Mouse (Mus musculus): ENCODE results near the gene Gzmb. TPM values are rescaled to one million over a fixed set of nuclear protein-coding genes. Genes with fewer than 3 reads are reported as not detected.

Gene Gzmb
- 0.13 and 0.36 TPM in 2 replicates for polyA plus RNA-seq (2012)

GRCm38 (mm10) chr14:56262153-56262552 lies at the start of gene Gzmb:
Gzmb (minus strand) TSS chr14:56262260.
- no peak for TF ChIP-seq GATA1 (IDR thresholded peaks at IDR 0.05; ENCODE audit: low read length)

- TF ChIP-seq GATA1 (IDR thresholded peaks at IDR 0.05; ENCODE audit: low read length), result no peak
These were observed 48.2 kb upstream of the Gzmb start for GRCm38 (mm10) chr14:56310238-56310637.

GRCm38 (mm10) chr14:56304149-56304548 lies 42.1 kb upstream of the Gzmb start:
- TF ChIP-seq GATA1 (IDR thresholded peaks at IDR 0.05; ENCODE audit: low read length), result no peak

GRCm38 (mm10) chr14:56303506-56304025 lies 41.5 kb upstream of the Gzmb start:
- TF ChIP-seq GATA1 (IDR thresholded peaks at IDR 0.05; ENCODE audit: low read length), result no peak

- no peak for TF ChIP-seq GATA1 (IDR thresholded peaks at IDR 0.05; ENCODE audit: low read length)
These were observed 40.0 kb upstream of the Gzmb start for GRCm38 (mm10) chr14:56302091-56302490.

- no peak for TF ChIP-seq GATA1 (IDR thresholded peaks at IDR 0.05; ENCODE audit: low read length)
These were observed 34.7 kb upstream of the Gzmb start for GRCm38 (mm10) chr14:56296786-56297185.

- TF ChIP-seq GATA1 (IDR thresholded peaks at IDR 0.05; ENCODE audit: low read length), result no peak
These were observed 34.0 kb upstream of the Gzmb start for GRCm38 (mm10) chr14:56296106-56296505.

- no peak for TF ChIP-seq GATA1 (IDR thresholded peaks at IDR 0.05; ENCODE audit: low read length)
These were observed 31.1 kb upstream of the Gzmb start for GRCm38 (mm10) chr14:56293146-56293545.

GRCm38 (mm10) chr14:56288651-56289050 lies 26.6 kb upstream of the Gzmb start:
- no peak for TF ChIP-seq GATA1 (IDR thresholded peaks at IDR 0.05; ENCODE audit: low read length)

- TF ChIP-seq GATA1 (IDR thresholded peaks at IDR 0.05; ENCODE audit: low read length), result no peak
These were observed 25.7 kb upstream of the Gzmb start for GRCm38 (mm10) chr14:56287806-56288205.

- TF ChIP-seq GATA1 (IDR thresholded peaks at IDR 0.05; ENCODE audit: low read length), result no peak
These were observed 22.6 kb upstream of the Gzmb start for GRCm38 (mm10) chr14:56284356-56285325.

- no peak for TF ChIP-seq GATA1 (IDR thresholded peaks at IDR 0.05; ENCODE audit: low read length)
These were observed 21.8 kb upstream of the Gzmb start for GRCm38 (mm10) chr14:56283816-56284215.

GRCm38 (mm10) chr14:56281090-56281489 lies 19.0 kb upstream of the Gzmb start:
- no peak for TF ChIP-seq GATA1 (IDR thresholded peaks at IDR 0.05; ENCODE audit: low read length)

- peak; percentile 56 for TF ChIP-seq GATA1 (IDR thresholded peaks at IDR 0.05; ENCODE audit: low read length)
These were observed 4.0 kb upstream of the Gzmb start for GRCm38 (mm10) chr14:56266109-56266508.

- no peak for TF ChIP-seq GATA1 (IDR thresholded peaks at IDR 0.05; ENCODE audit: low read length)
These were observed 21.7 kb downstream of the Gzmb start for GRCm38 (mm10) chr14:56240409-56240808.

GRCm38 (mm10) chr14:56234556-56234955 lies 27.5 kb downstream of the Gzmb start, which contains the start of gene Gzmc:
Gzmc (minus strand) TSS chr14:56234656.
- no peak for TF ChIP-seq GATA1 (IDR thresholded peaks at IDR 0.05; ENCODE audit: low read length)

GRCm38 (mm10) chr14:56211317-56211716 lies 50.7 kb downstream of the Gzmb start, which contains the start of gene Gzmf:
Gzmf (minus strand) TSS chr14:56211417.
- TF ChIP-seq GATA1 (IDR thresholded peaks at IDR 0.05; ENCODE audit: low read length), result no peak

Other genes with a start within 250 kb of the Gzmb start
- 0.05 and 0.10 TPM in 2 replicates for gene Mcpt1, start 244.3 kb downstream of the Gzmb start, polyA plus RNA-seq (2012)
- not detected in 2 replicates for gene Mcpt9, start 231.8 kb downstream of the Gzmb start, polyA plus RNA-seq (2012)
- 0.08 TPM in 2 replicates for gene Mcpt2, start 220.2 kb downstream of the Gzmb start, polyA plus RNA-seq (2012)
- gene Mcpt4, start 199.9 kb downstream of the Gzmb start, polyA plus RNA-seq (2012), result not detected in 2 replicates
- gene Mcpt8, start 177.0 kb downstream of the Gzmb start, polyA plus RNA-seq (2012), result not detected in 2 replicates
- not detected in 2 replicates for gene Ctsg, start 159.7 kb downstream of the Gzmb start, polyA plus RNA-seq (2012)
- gene Gzme, start 141.6 kb downstream of the Gzmb start, polyA plus RNA-seq (2012), result not detected in 2 replicates
- not detected in 2 replicates for gene Gzmd, start 129.7 kb downstream of the Gzmb start, polyA plus RNA-seq (2012)
- gene Gzmg, start 102.7 kb downstream of the Gzmb start, polyA plus RNA-seq (2012), result not detected in 2 replicates
- gene Gzmn, start 87.7 kb downstream of the Gzmb start, polyA plus RNA-seq (2012), result not detected in 2 replicates
- gene Gzmf, start 50.8 kb downstream of the Gzmb start, polyA plus RNA-seq (2012), result not detected in 2 replicates
- not detected in 2 replicates for gene Gzmc, start 27.6 kb downstream of the Gzmb start, polyA plus RNA-seq (2012)
- gene Atp12a, start 102.8 kb upstream of the Gzmb start, polyA plus RNA-seq (2012), result not detected in 2 replicates
- gene Rnf17, start 140.3 kb upstream of the Gzmb start, polyA plus RNA-seq (2012), result not detected in 2 replicates